Mouse (Mus musculus) ovary, postnatal 36 days (tissue): ENCODE measurements around the gene B4galt1.

Experiments used
- DNase-seq: peaks from one replicate; pipeline ENCODE4 v3.0.0; 2022; ENCODE audit warnings: low spot score, mixed read lengths

Gene B4galt1

DNA sequence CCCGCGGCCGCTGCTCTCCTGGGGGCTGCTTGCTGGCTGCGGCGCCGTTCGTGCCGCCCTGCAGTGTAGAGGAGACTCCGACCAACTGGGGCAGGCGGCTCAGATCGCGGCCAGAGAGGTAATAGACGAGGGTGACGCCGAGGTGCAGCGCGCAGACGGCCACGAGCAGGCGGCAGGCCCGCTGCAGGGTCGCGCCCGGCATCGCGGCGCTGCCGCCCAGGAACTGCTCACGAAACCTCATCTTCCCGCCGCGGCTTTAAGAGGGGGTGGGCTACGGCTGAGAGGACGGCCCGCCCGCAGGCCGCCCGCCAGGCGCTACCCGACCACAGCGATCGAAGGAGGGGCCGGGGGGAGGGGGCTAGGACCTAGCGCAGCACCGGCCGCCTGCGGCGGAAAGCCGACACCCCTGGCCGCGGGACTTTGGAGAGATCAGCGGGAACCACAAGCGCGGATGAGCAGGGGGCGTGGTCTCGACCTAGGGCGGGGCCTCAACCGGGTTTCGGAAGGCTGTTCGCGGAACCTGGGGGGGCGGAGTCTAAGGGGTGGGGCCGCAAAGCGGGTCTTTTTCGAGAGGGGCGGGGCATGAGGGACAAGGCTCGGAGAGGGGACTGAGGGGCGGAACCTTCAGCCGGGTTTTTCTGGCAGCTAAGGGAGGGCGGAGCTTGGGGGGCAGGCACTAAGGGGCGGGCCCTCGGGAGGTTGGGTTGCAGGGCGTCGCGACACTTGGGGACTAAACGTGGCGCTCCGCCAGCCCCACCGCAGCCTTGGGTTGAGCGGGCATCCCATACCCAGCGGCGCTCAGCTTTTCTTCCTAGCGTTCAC lies at the start of gene B4galt1:
B4galt1 (minus strand) TSS at position 441 of the 822 bp plus-strand sequence.
- DNase-seq: peak; percentile 100

DNA sequence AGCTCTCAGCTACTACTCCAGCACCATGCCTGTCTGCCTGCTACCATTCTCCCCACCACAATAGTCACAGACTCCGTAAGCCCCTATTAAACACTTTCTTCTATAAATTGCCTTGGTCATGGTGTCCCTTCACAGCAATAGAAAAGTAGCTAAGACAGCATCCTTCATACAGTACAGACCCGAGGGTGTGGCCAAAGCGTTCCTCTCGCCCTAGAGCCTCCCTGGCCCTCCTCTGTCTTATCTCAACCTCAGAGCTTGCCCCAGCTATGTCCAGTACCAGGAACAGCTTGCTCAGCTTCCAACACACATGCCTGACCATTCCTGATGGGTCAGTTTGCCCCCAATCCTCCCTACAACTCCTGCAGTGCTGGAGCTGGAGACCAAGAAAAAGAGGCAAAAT lies 46.8 kb upstream of the B4galt1 start:
- DNase-seq: no peak

DNA sequence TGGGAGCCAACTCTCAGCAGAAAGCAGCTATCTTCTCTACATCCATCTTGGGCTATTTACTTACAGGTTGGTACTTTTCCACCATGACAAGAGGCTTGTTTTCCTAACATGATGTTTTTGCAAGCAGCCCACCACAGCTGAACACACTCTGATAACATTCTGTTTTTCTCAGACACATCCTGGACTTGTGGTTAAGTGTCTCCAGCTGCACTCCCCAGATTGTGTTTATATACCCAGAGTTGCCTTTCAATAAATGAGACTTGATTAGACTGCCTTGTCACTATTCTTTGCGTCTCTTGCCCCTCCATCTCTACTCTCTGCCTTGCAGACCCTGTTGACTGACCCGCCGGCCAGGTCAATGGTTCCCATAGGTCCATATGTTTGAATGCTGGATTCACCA lies 46.3 kb upstream of the B4galt1 start:
- DNase-seq: no peak

DNA sequence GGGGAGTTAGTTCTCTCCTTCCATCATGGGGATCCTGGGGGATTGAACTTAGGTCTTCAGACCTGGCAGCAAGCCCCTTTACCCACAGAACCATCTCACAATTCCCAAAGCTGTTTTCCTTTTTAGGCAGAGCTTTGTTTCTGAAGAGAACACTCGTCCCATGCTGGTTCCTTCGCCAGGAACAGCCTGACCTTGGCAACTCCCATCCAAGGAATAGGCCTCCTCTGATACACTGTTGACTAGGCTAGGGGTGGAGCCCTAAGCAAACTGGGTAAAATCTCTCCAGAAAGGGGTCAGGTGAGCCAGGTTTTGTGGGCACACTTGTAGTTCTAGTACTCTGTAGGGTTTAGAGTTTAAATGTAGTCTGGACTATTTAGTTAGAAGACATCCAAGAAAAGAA lies 45.5 kb upstream of the B4galt1 start:
- DNase-seq: peak; percentile 32

DNA sequence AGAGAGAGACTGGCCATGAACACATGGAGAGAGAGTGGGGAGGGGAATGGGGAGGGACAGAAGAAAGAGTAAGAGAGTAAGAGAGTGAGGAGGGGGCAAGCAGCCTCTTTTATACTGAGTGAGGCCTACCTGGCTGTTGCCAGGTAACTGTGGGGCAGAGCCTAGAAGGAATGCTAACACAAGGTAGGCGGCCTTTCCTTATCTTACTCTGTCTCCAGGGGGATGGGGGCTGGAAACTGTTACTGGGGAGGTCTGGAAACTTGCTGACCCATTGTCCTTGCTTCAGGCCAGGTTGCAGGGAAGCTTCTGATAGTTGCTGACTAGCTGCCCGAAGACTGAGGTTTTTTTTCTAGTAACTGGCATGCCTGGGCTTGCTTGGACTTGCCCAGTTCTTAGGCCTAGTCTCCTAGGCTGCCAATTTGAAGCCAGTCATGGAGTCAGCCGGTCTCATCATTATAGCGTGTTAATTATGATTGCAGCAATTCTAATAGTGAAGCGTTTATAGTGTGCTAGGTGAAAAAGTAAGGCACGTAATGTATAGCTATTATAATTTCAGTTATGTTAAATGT lies 44.8 kb upstream of the B4galt1 start:
- no peak for DNase-seq

DNA sequence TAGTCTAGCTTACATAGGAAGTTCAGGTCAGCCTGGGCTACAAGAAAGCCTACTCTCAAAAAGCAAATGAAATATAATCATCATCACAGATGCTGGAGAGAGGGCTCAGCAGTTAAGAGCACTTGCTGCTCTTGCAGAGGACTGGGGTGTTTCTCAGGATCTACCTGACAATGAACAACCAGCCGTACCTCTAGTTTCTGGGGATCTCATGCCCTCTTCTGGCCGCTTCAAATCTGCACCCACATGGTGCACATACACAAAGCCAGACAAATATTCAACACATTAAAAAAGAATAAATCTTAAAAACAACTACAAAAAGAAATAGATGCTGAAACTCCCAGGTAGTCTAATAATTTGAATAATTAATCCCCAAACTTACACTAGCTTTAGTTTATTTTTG lies 41.8 kb upstream of the B4galt1 start:
- no peak for DNase-seq

DNA sequence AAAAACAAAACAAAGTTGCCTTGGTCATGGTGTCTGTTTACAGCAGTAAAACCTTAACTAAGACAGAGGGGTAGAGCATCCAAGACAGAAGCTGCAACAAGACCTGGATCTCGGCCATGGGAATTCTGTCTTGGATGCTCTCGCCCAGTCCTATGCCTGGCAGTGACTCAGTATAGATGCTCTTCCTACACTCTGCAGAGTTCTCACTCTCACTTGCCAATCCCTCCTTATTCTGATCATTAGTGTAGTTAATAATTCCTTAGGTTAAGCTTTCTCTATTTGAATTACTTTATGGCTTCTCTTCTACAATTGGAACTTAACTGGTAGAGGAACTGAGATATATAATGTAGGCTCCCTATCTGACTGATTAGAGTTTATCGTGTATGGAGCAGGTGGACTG lies 41.3 kb upstream of the B4galt1 start:
- DNase-seq: no peak

DNA sequence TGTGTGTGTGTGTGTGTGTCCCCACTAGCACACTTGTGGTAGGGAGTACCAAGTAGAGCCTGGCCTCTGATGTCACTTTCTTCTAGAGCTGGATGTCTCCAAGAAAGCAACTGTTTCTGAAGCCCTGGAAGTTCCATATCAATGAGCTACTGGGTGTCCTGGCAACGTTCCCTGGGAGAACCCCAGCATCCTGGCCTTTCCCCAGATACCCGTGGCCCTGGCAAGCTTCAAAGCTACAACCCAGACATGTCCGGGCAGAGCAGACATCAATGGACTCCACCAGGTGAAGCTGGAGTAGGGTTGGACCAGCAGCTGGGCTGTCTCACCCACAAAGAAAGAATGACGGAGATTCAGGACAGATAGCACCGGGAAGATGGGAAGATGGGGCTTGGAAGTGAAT lies 37.4 kb upstream of the B4galt1 start:
- DNase-seq: no peak

DNA sequence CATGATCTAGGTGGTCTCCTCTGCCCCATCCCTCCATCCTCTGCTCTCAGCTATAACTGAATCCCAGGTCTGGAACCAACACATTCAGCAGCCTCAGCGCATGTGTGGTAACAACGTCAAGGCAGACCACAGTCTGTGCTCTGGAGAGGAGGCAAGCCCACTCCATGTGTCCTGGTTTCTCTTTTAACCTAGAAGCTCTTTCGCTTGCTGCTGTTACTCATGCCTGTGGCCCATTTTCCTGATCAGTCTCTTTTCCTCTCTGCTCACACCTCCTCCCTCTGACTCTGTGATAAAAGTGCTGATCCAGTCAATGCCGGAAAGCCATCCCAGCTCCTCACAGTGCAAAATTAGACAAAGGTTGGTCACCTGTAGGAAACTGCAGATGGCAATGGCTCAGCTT lies 36.2 kb upstream of the B4galt1 start:
- DNase-seq: no peak

DNA sequence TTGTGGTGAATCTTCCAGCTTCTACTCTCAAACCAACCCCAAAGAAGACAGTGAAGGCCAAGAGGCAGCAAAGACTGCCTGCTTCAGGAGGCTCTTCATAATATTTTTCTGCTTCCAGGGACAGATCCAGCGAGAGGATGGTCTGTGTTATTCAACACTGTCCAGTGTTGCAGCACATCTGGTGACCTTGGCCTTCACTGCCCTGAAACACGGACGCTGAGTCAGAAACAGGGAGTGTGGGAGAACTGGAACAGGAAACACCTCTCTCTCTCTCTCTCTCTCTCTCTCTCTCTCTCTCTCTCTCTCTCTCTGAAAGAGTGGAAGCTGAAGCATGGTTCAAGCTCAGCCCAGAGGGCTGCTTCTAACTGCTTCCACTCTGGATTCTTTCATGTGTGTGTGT lies 35.4 kb upstream of the B4galt1 start:
- DNase-seq: peak; percentile 42

DNA sequence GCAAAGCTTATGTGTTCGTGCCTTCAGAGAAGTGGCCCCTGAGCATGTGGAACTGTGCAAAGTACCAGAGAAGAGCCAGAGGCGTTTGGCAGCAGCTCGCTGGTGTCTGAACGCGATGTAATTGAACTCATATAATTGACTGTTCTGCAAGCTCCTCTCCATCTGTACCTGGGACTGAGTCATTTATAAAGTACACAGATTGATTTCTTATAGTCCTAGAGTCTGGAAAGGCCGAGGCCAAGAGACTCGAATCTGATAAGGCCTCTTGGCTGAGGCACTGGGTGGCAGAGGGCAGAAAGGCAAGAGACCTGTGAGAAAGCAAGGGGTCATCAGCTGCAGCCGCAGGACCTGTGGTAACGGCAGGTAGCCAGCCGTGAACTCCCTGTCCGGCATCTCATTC lies 35.0 kb upstream of the B4galt1 start:
- no peak for DNase-seq

DNA sequence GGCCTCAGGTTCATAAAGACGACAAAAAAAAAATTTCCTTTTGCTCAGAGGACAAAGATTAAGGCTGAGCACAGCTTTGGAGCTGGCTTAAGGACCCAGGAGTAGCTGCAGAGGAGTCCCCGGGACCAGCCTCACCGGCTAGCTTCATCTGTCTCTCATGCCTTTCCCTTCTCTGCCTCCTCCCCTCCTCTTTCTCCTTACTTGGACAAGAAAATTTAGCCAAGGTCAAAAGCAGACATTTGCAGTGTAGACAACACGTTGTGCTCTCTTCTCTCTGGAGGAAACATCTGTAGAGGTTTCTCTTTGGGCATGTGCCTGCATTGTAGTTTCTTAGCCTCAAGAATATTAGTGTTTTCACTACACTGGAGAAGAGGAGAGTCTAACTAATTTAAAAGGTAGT lies 32.1 kb upstream of the B4galt1 start:
- DNase-seq: no peak

DNA sequence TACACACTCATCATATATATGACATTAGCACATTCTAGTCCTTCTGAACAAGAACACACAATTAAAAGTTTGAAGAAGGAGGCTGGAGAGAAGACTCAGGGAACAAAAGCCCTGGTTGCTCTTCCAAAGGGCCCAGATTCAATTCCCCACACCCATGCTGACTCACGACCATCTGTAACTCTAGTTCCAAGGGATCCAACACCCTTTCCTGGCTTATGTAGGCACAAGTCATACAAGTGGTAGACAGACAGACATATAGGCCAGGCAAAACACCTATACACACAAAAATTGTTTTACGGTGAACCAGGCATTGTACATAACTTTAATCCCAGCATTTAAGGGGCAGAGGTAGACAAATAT lies 31.3 kb upstream of the B4galt1 start:
- no peak for DNase-seq

DNA sequence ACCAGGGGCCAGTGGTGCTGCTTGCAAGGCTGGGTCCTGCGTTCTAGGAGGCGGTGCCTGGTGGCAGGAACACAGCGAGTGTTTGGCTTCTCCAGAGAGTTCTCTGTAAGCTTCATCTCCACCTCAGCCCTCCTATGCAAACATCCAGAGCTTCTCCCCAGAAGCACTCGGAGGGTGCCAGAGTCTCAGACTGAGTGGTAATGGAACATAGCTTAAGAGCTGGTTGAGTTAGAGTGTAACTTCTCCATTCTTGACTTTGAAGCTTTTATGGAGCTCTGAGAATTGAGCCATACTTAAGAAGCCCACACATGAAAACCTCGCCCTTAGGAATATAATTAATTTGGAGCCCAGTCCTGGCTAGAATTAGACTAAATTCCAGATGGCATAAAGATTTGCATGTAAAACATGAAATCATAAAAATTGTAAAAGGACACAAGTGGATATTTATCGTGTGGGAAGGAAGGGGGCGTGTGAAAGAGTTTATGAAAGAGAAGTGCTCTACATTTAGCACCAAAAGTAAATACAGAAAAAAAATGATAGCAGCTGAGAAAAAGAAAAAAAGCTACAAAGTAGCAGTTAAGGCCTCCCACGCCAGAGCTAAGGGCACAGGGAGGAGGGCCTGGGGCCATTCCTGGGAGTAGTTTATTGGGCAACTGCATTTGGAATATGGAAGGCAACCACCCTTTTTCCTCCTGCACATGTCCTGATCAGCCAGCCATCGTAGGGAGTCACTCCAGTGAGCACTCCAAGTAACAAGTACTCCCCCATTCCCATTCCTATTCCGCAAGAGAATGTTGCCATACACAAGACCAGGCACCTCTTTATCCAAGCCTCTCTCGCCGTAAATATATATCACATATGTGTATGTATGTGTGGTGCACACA lies 30.7 kb upstream of the B4galt1 start:
- no peak for DNase-seq

DNA sequence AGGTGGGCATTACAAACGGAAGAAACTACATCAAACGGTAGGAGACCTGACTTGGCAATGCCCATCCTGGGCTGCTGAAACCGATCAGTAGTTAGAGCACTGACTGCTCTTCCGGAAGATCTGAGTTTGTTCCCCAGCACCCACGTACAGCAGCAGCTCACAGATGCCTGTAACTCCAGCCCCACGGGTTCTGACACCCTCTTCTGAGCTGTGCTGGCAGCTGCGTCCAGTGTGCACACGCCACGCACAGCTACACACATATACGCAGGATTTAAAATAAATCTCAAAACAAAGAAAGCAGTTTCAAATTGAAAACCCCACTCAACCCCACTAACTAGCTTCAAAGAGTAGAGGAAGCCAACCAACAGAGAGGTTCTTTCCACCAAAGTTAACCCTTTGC lies 29.4 kb upstream of the B4galt1 start:
- DNase-seq: no peak

DNA sequence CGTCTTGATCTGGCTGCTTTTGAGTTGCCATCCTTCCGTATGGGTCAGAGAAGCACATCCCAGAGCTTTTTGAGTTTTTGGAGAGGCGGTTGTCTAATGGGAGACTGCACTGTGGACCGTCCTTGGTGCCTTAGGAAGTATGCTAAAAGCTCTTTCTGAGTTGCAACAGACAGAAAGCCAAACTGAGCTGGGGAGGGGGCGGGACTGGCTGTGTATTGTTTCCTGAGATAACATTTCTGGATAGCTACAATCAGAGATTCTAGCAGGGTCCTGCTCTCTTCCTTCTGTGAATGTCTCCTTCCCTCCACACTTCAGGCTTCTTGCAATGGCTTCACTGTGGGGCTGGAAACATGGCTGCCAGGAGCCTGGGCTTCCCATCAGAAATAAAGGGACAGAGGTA lies 23.7 kb upstream of the B4galt1 start:
- DNase-seq: no peak

DNA sequence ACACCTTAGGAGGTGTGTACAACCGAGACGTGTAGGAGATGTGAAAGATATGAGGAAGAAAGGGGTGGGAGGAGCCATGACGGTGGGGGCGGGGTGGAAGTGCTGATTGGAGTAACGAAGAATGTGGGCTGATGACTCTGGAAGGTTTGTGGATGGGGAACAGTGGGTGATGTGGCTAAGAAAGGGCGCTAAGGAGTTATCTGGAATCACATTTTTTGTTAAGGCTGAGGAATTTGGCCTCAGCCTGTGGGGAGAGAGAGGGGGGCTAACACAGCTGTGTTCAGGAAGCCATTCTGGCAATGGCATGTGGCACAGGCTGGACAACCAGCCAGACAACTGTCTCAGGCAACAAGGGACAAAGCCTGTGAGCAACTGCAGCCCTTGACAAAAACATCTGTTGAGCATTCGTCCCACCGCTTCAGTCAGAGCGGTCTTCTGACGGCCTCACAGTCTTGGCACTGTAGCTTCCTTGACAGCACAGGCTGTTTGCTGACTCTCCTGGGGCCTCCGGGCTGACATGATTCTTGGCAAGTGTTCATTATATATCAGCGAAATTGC lies 23.1 kb upstream of the B4galt1 start:
- peak; percentile 40 for DNase-seq

DNA sequence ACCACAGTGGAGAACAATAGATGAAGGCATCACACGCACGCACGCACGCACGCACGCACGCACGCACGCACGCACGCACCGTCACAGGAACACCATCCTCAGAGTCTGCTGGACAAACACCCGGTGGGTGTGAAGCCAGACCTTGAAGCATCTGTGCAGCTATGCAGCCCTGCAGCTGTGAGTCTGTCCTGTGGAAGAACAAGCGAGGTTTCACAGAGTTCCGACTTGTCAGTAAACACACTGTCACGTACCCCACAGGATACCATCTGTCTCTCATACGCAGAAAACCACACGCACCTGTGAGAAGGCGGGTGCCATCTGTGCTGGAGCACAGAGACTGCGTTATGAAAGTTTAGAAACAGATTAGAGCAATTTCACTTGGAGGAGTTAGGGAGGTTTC lies 22.0 kb upstream of the B4galt1 start:
- DNase-seq: no peak

DNA sequence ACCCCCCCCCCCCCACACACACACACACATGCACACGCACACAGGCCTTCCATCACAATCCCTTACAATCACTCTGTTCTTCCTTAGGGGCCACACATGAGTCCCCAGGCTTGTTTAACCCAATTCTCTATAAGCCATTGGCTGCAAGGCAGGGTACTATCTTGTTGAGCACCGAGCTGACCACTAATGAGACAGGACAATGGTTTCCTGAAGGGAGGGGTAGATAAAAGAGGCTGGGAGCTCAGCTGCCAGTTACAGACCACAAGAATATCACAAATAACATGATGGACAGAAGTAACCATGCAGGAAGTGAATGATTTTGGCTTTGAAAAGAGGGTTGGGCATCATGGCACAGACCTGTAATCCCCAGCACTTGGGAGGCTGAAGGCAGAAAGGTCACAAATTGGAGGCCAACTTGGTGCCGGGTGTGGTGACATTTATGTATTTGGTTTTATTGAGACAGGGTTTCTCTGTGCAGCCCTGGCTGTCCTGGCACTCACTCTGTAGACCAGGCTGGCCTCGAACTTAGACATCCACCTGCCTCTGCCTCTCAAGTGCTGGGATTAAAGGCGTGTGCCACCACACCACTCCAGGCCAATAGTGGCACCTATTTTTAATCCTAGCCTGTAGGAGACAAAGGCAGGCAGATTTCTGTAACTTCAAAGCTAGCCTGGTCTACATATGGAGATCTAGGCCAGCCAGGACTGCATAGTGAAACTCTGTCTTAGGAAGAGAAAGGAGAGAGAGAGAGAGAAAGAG lies 21.2 kb upstream of the B4galt1 start:
- DNase-seq: no peak

DNA sequence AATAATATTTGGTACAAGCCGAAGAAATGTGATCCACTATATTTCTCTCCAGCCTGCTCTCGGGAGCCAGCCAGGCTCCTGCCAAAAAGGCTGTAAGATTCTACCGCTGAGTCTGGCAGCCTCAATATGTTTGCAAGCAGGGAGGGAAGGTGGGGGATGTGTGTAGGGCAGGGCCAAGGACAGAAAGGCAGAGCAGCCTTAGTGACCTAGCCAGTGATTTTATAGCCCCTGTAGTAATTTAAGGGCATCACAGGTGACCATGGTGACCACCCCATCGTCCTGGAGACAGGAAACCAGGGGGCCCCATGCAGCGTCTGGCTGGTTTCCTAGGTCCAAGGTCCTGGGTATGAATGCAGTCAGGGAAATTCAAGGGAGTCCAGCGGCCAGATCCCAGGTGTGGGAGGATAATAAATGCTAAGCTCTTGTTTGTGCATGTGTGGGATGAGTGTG lies 20.4 kb upstream of the B4galt1 start:
- peak; percentile 54 for DNase-seq

DNA sequence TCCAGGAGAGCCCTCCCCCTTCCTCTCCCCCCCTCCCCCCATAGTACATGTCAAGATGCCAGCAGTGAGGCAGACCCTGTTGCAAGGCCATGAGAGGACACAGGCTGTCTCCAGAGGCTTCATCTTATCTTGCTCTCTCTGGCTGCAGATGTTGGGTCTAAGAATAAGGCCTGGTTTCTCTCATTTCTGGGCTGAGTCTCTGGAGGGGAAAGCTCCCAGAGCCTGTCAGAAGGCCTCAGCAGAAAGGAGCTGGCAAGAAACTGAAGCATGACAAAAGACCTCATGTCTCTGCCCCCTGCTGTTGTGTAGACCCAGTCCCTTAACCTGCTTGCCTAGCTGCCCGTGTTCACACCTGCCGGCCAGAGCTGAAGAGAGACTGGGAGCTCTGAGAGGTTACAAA lies 19.5 kb upstream of the B4galt1 start:
- no peak for DNase-seq

DNA sequence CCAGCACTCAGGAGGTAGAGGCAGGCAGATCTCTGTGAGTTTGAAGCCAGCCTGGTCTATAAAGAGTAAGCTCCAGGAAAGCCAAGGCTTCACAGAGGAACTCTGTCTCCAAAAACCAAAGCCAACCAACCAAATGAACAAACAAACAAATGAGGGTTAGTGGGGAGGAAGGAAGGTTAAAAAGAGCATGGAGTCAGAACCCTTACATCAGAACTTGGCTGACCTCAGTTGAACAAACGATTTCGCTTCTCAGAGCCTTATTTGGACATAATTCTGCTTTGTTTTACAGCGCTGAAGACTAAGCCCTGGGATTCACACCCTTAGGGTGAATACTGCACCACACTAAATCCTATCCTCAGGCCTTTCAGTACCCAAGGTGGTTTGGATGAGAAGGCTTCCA lies 18.3 kb upstream of the B4galt1 start:
- no peak for DNase-seq
